Mouse (Mus musculus) stomach, postnatal 0 days (tissue): ENCODE data around the gene Luc7l3.
"Not testable (repeated sequence)": the region's sequence is repeated elsewhere in the genome, so short reads cannot be mapped to it uniquely, and the experiment has no call there.

Experiments
- CTCF ChIP-seq: IDR thresholded peaks from 2 replicates; pipeline ENCODE4 v1.5.1; 2016; ENCODE audit warnings: antibody characterized with exemption, low read depth, mild to moderate bottlenecking, moderate library complexity
- EP300 ChIP-seq: optimal IDR thresholded peaks from 2 replicates; pipeline ENCODE3; 2016; ENCODE audit warnings: antibody characterized with exemption

DNA sequence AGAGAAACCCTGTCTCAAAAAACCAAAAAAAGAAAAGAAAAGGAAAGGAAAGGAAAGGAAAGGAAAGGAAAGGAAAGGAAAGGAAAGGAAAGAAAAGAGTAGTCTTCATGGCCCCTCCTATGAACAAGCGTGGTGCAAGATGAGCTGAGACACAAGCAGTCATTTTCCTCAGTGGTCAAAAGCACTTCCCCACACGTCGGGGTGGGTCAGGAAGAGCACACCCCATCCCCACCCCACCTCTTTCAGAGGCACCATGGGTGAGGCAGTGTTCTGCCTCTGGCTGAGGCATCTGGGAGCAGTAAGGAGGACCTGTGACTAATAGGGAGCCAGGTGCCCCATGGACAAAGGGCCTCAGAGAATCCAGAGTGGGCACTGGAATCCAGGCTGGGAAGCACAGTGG, 55.6 kb downstream of the Luc7l3 start:
- not testable (repeated sequence) for TF ChIP-seq CTCF, EP300
